26 mouse cellular contexts compared by ENCODE assay signal in the genomic region with DNA sequence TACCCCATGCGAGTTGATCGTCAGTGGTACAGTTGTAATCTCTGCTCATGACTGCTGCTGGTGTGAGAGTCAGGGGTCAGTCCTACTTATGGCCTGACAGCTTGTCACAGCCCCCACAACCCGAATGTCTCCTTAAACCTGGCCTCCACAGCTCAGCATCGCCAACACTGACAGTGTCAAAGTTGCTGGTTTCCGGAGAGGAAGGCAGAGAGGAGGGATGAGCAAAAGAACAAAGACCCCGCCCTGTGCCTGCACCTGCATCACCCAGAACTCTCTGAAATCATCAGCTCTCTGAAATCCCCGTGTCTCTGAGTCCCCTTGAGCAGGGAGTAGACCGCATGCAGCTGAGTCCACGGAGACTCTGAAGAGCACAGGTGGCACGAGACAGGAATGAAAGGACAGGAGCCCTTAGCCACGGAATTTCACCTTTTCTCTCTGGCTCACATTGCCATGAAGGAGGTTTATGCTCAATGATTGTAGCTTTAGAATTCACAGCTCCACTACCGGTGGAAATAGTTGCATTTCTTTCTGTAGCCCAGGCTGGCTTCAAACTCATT. TPM values are rescaled to one million over a fixed set of nuclear protein-coding genes. Genes with fewer than 3 reads are reported as not detected.
DNase-seq lines count a peak whose midpoint lies in the region; ATAC-seq lines count a peak whose summit lies in the region.
"Had no signal": no experiment of that assay in that cellular context is flagged by ENCODE, and none has a peak within 500 bp of the region (broad histone marks: within the 10 kb centered on the region; RNA-seq: fewer than 3 reads in every experiment).

A gene (minus strand): TSS at position 200 of the 557 bp plus-strand sequence.

- H3K4me2 ChIP-seq in kidney, embryonic 14.5 days (replicated peaks; ENCODE audit: low read depth, low read length) = no peak within 1 kb of the TSS
- H3K4me2 ChIP-seq: hindbrain, embryonic 12.5 days; intestine, embryonic 15.5 days; liver, embryonic 11.5 days; lung, embryonic 15.5 days; midbrain, embryonic 13.5 days had no signal

- peaks cover 17% of the 10 kb centered on the region for H3K27me3 ChIP-seq in megakaryocyte, embryonic 14.5 days (replicated peaks)
- no peaks in the 10 kb centered on the region for H3K27me3 ChIP-seq in kidney, embryonic 14.5 days (ENCODE audit: control insufficient read depth, insufficient read depth, low read length)
- H3K27me3 ChIP-seq: hindbrain, embryonic 12.5 days; intestine, embryonic 15.5 days; lung, embryonic 15.5 days had no signal

- H3K4me1 ChIP-seq in megakaryocyte, embryonic 14.5 days = peaks cover 44% of the 10 kb centered on the region
- no peaks in the 10 kb centered on the region for H3K4me1 ChIP-seq in kidney, embryonic 14.5 days (ENCODE audit: control insufficient read depth, insufficient read depth, low read length)
- H3K4me1 ChIP-seq: hindbrain, embryonic 12.5 days; intestine, embryonic 15.5 days; limb, embryonic 10.5 days; lung, embryonic 15.5 days; midbrain, embryonic 13.5 days had no signal

- H3K9ac ChIP-seq in kidney, embryonic 14.5 days (ENCODE audit: low read depth, low read length) = no peak within 1 kb of the TSS
- H3K9ac ChIP-seq: hindbrain, embryonic 12.5 days; intestine, embryonic 15.5 days; lung, embryonic 15.5 days; midbrain, embryonic 13.5 days had no signal

- H3K36me3 ChIP-seq in megakaryocyte, embryonic 14.5 days (replicated peaks; ENCODE audit: low read length) = no peaks in the 10 kb centered on the region
- H3K36me3 ChIP-seq in kidney, embryonic 14.5 days (ENCODE audit: control insufficient read depth, insufficient read depth, low read length) = no peaks in the 10 kb centered on the region
- H3K36me3 ChIP-seq: hindbrain, embryonic 12.5 days; intestine, embryonic 15.5 days; limb, embryonic 10.5 days; lung, embryonic 15.5 days; midbrain, embryonic 13.5 days had no signal

- WGBS in kidney, embryonic 14.5 days = 61% methylated on average over 12 of the region's 12 CpGs

- no peak for ATAC-seq in megakaryocyte, adult 5-6 weeks (ENCODE audit: poor library complexity, severe bottlenecking)
- ATAC-seq in CD4-positive, CD25-positive, alpha-beta regulatory T cell, adult 4 months = peak; percentile 76
- peak; percentile 73 for ATAC-seq in inflammation-experienced regulatory T-cells, adult 6 months
- ATAC-seq in kidney, embryonic 14.5 days (ENCODE audit: low FRiP score, low TSS enrichment) = no peak
- ATAC-seq: forebrain, embryonic 16.5 days; intestine, embryonic 15.5 days; midbrain, embryonic 13.5 days had no signal

- H3K27ac ChIP-seq in kidney, embryonic 14.5 days (ENCODE audit: low read depth, low read length) = no peak within 1 kb of the TSS
- H3K27ac ChIP-seq: hindbrain, embryonic 12.5 days; intestine, embryonic 15.5 days; layer of hippocampus, adult 2 months; limb, embryonic 10.5 days; lung, embryonic 15.5 days; macrophage; midbrain, embryonic 13.5 days had no signal

- peak; percentile 89 for DNase-seq in thymus, postnatal 14 days
- no peak for DNase-seq in left cerebral cortex, adult 9 months (ENCODE audit: low spot score in 2 of 2)
- DNase-seq in urinary bladder, postnatal 14 days (ENCODE audit: low spot score) = no peak
- DNase-seq: cerebellum, postnatal 25 days; heart, postnatal 10 days; kidney, postnatal 10 days; retina, postnatal 1 day had no signal

- H3K9me3 ChIP-seq in megakaryocyte, embryonic 14.5 days = peaks cover 6% of the 10 kb centered on the region; the same call in 1 of the 2 replicates
- H3K9me3 ChIP-seq in kidney, embryonic 14.5 days (ENCODE audit: control insufficient read depth, low read length) = no peaks in the 10 kb centered on the region
- H3K9me3 ChIP-seq: hindbrain, embryonic 12.5 days; intestine, embryonic 15.5 days; limb, embryonic 10.5 days; lung, embryonic 15.5 days; midbrain, embryonic 13.5 days had no signal

- peak within 1 kb of the TSS; percentile 82 for H3K4me3 ChIP-seq in megakaryocyte, embryonic 14.5 days (replicated peaks)
- no peak within 1 kb of the TSS for H3K4me3 ChIP-seq in kidney, embryonic 14.5 days (ENCODE audit: low read length)
- H3K4me3 ChIP-seq: hindbrain, embryonic 12.5 days; intestine, embryonic 15.5 days; layer of hippocampus, adult 2 months; limb, embryonic 10.5 days; lung, embryonic 15.5 days; midbrain, embryonic 13.5 days; myocyte had no signal

RNA-seq across cellular contexts. Expression of the gene that starts here (rescaled TPM):
- 3.9 TPM in 1 of 2 replicates, not detected in the other for polyA plus RNA-seq in megakaryocyte, embryonic 14.5 days (2012; ENCODE audit: insufficient read depth, low replicate concordance)
- not detected in 2 replicates for total RNA-seq in megakaryocyte, adult 5-6 weeks (2015)
- total RNA-seq in megakaryocyte, adult 5-6 weeks (2017) = 0.77 TPM in 1 of 2 replicates, not detected in the other
- 100 to 1,000 TPM; 144 to 199 TPM for polyA plus RNA-seq in CD4-positive, CD25-positive, alpha-beta regulatory T cell, adult 4 months (2017; shearing (Covaris generic))
- polyA plus RNA-seq in inflammation-experienced regulatory T-cells, adult 6 months (2017; shearing (Covaris generic)) = 100 to 1,000 TPM; 142 to 164 (median 156) TPM
- polyA plus RNA-seq in kidney, embryonic 14.5 days (2014; fragmentation: Nextera tagmentation; extraction: Ambion mirVana) = not detected in 2 replicates
- total RNA-seq: gastrocnemius, adult 18-20 months; granulocyte monocyte progenitor cell, adult 5-6 weeks; layer of hippocampus, adult 2 months; left cerebral cortex, adult 18-20 months had no signal
- polyA plus RNA-seq: forebrain, embryonic 16.5 days; hindbrain, embryonic 12.5 days; intestine, embryonic 15.5 days; limb, embryonic 10.5 days; liver, embryonic 11.5 days; macrophage; midbrain, embryonic 13.5 days; myocyte; testis, adult 2 months had no signal

Comparison
In these comparisons a context has a peak if more than half of its experiments do, and no peak if none do; other contexts are left out.
1. RNA of the gene that starts here (polyA plus RNA-seq): 144 to 199 TPM in CD4-positive, CD25-positive, alpha-beta regulatory T cell, adult 4 months and 142 to 164 TPM in inflammation-experienced regulatory T-cells, adult 6 months; 3.9 TPM in megakaryocyte, embryonic 14.5 days and not detected in kidney, embryonic 14.5 days; every median in the first group is over 10 times any median in the second.
2. ATAC-seq: peak in CD4-positive, CD25-positive, alpha-beta regulatory T cell, adult 4 months (single experiment) and inflammation-experienced regulatory T-cells, adult 6 months (single experiment); none in megakaryocyte, adult 5-6 weeks (single experiment) and kidney, embryonic 14.5 days (single experiment).